Mouse (Mus musculus) liver, adult 2 months (tissue): Measurements from ENCODE around the gene BC034090. TPM values are rescaled to one million over a fixed set of nuclear protein-coding genes. Genes with fewer than 3 reads are reported as not detected.
"Not testable (repeated sequence)": the region's sequence is repeated elsewhere in the genome, so short reads cannot be mapped to it uniquely, and the experiment has no call there.

Source experiments
- DNase-seq: peaks from one replicate; pipeline ENCODE4 v3.0.0-alpha.2; 2011; ENCODE audit warnings: low read depth, low spot score; ENCODE audit errors: extremely low read depth
- H3K27ac ChIP-seq: fragments of 200-500 bp; replicated peaks from 2 replicates; pipeline ENCODE4 v1.5.1; 2012; ENCODE audit warnings: low read depth, mild to moderate bottlenecking, control low read depth, inconsistent platforms, low read length; ENCODE audit not compliant: insufficient read depth
- H3K27me3 ChIP-seq: fragments of 200-500 bp; 2 replicates; pipeline ENCODE4 v1.6.1; 2012; ENCODE audit warnings: mild to moderate bottlenecking, moderate library complexity, low read length, inconsistent platforms; ENCODE audit not compliant: control insufficient read depth, insufficient read depth
- H3K36me3 ChIP-seq: fragments of 200-500 bp; 2 replicates; pipeline ENCODE4 v1.6.1; 2012; ENCODE audit warnings: low read length, inconsistent platforms; ENCODE audit not compliant: control insufficient read depth, insufficient read depth
- H3K4me1 ChIP-seq: fragments of 200-500 bp; 2 replicates; pipeline ENCODE4 v1.6.1; 2011; ENCODE audit warnings: low read length; ENCODE audit not compliant: control insufficient read depth, insufficient read depth
- H3K4me3 ChIP-seq: fragments of 200-500 bp; 2 replicates; pipeline ENCODE4 v1.5.1; 2011; ENCODE audit warnings: low read depth, mild to moderate bottlenecking, control low read depth, low read length, moderate library complexity; ENCODE audit not compliant: insufficient read depth
- H3K79me2 ChIP-seq: fragments of 200-500 bp; 2 replicates; pipeline ENCODE4 v1.6.1; 2012; ENCODE audit warnings: inconsistent platforms, mild to moderate bottlenecking, low read length, moderate library complexity; ENCODE audit not compliant: control insufficient read depth, insufficient read depth
- H3K9ac ChIP-seq: fragments of 200-500 bp; 2 replicates; pipeline ENCODE4 v1.6.1; 2012; ENCODE audit warnings: low read depth, mild to moderate bottlenecking, control low read depth, inconsistent platforms, low read length
- CTCF ChIP-seq: fragments of 200-500 bp; IDR thresholded peaks from 2 replicates; pipeline ENCODE4 v1.5.1; 2011; ENCODE audit warnings: low read depth, low read length, control low read depth
- POLR2A ChIP-seq: fragments of 200-500 bp; IDR thresholded peaks from 2 replicates; pipeline ENCODE4 v1.6.1; 2011; ENCODE audit warnings: low read length, control low read depth; ENCODE audit not compliant: insufficient read depth; ENCODE audit errors: extremely low read depth
- WGBS: fragments of 180-500 bp; shearing (Covaris S2); methylation state at CpG from one replicate; pipeline ENCODE4 v1.1.7; 2018; 5-methylcytosine and 5-hydroxymethylcytosine counted together
- polyA plus RNA-seq: library from polyadenylated mRNA; depleted of rRNA; stranded (reverse); fragments of >200 nt; gene quantifications from 2 replicates; pipeline ENCODE4 v1.2.3, GENCODE M21; 2012
- total RNA-seq: library from RNA; depleted of rRNA; stranded (reverse); fragments of >200 nt; gene quantifications from 2 replicates; pipeline ENCODE4 v1.2.3, GENCODE M21; 2014

BC034090 gene
- total and polyA plus RNA-seq, 2 experiments, result 0.09 to 0.33 TPM

DNA sequence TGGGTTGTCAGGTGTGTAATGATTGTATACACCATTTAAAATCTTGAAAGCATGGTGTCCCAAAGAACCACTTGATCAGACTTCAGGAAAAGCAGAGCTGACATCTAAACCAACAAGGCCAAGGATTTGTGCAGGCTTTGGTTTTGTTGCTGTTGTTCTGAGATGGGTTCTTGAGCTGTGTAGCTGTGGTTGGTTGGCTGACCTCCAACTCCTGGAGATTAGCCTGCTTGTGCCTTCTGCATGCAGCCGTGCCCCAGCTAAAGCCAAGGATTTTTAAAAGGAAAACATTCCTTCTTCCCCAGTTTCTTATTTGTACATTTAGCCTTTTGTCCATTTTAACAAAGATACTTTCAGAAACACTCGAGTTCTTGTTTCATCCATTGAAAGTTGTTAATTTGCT lies 52.6 kb downstream of the BC034090 start:
- Histone ChIP-seq H3K4me1 (no peaks in the 10 kb centered on the region), H3K9ac (no peak overlapping the region), H3K27me3 (no peaks in the 10 kb centered on the region), H3K36me3 (peaks cover 16% of the 10 kb centered on the region), H3K79me2 (no peaks in the 10 kb centered on the region), H3K4me3 (no peak overlapping the region), H3K27ac (no peak overlapping the region)
- 86% methylated on average over 2 of the region's 2 CpGs for WGBS
- TF ChIP-seq POLR2A, result no peak
- TF ChIP-seq CTCF, result no peak
- DNase-seq, result no peak

- H3K4me3 ChIP-seq, result no peak overlapping the region
- no peak overlapping the region for H3K9ac ChIP-seq
- H3K4me1 ChIP-seq, result no peaks in the 10 kb centered on the region
- no peak overlapping the region for H3K27ac ChIP-seq
- TF ChIP-seq POLR2A (no peak), CTCF (no peak)
- peaks cover 19% of the 10 kb centered on the region for H3K36me3 ChIP-seq
- H3K27me3 ChIP-seq, result no peaks in the 10 kb centered on the region
- no peak for DNase-seq
- no peaks in the 10 kb centered on the region for H3K79me2 ChIP-seq
- WGBS, result 93% methylated on average over 8 of the region's 8 CpGs
Observed at GRCm38 (mm10) chr1:155191219-155191618, 53.0 kb downstream of the BC034090 start.

DNA sequence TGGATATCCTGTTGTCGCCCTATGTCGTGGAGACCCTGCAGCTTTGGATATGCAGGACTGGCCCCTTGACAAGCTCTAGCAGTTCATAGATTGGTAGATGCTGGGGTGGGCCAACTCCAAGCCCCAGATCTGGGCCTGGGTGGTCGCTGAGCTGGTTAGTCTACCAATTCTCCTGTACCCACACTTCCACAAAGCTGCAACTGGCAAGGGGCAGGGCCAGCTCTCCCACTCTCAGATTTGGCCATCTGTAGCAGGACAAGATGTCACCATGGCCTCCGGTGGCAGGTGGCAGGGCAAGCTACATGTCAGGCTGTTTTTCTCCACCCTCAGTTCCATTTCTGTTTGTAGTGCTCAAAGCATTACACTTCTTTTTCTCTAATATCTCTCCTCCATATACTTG lies 55.6 kb downstream of the BC034090 start:
- Histone ChIP-seq H3K4me3 (no peak overlapping the region), H3K27ac (no peak overlapping the region), H3K9ac (no peak overlapping the region), H3K79me2 (no peaks in the 10 kb centered on the region), H3K36me3 (peaks cover 21% of the 10 kb centered on the region), H3K27me3 (no peaks in the 10 kb centered on the region), H3K4me1 (no peaks in the 10 kb centered on the region)
- 96% methylated on average over 4 of the region's 4 CpGs for WGBS
- no peak for TF ChIP-seq CTCF
- no peak for DNase-seq

DNA sequence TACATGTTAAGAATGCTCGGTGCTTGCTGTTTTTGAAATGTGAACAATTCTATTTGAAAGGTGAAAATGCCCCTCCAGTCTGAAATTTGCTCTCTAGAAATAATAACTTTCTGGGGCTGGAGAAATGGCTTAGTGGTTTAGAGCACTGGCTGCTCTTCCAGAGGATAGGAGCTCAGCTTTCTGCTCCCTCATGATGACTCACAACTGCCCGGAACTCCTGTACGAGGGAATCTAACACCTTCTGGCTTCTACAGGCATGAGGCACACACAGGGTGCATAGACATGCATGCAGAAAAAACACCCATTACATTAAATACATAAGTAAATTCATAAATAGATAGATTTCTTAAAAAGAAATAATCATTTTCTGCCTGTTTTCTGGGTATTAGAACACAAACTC lies 60.1 kb downstream of the BC034090 start:
- DNase-seq, result no peak
- Histone ChIP-seq H3K27ac (no peak overlapping the region), H3K36me3 (peaks cover 17% of the 10 kb centered on the region), H3K4me3 (no peak overlapping the region), H3K9ac (no peak overlapping the region), H3K4me1 (no peaks in the 10 kb centered on the region), H3K27me3 (no peaks in the 10 kb centered on the region), H3K79me2 (no peaks in the 10 kb centered on the region)
- WGBS, result 96% methylated on average over 3 of the region's 3 CpGs
- TF ChIP-seq CTCF (no peak), POLR2A (no peak)

DNA sequence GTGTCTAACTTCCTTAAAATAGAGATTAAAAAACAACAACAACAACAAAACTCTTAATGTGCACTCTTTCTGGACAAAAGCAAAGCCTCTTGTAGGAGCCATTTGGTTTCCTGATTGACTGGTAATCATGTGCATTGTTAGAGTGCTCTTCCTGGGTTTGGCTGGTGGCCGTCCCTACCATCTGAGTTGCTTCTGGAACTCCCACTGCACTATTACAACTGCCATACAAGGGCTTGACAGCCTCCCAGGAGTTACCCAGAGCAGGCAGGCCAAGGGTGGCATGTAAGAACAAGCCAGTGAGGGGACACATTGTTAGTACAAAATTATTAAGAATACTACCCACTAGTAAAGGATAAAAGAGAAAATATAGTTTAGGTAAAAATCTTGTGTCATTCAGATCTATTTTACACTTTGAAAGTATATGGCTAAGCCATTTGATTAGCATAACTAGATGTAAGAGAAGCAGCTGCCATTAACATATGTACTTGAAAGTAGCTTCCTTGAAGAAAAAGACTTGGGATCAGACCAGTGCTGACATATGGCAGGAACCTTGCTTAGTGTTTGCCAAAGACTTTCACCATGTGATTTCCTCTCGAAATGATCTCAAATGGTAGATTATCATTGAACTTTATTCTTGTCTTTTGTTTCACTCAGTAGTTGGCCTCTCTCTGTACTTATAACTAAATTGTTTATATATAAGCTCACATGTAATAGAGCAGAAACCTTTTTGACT lies 65.9 kb downstream of the BC034090 start:
- Histone ChIP-seq H3K4me3 (no peak overlapping the region), H3K79me2 (no peaks in the 10 kb centered on the region), H3K36me3 (peaks cover 9% of the 10 kb centered on the region), H3K27me3 (no peaks in the 10 kb centered on the region), H3K9ac (no peak overlapping the region), H3K27ac (no peak overlapping the region), H3K4me1 (no peaks in the 10 kb centered on the region)
- WGBS, result 82% methylated on average over 2 of the region's 2 CpGs
- no peak for DNase-seq
- TF ChIP-seq POLR2A, result no peak
- no peak for TF ChIP-seq CTCF

DNA sequence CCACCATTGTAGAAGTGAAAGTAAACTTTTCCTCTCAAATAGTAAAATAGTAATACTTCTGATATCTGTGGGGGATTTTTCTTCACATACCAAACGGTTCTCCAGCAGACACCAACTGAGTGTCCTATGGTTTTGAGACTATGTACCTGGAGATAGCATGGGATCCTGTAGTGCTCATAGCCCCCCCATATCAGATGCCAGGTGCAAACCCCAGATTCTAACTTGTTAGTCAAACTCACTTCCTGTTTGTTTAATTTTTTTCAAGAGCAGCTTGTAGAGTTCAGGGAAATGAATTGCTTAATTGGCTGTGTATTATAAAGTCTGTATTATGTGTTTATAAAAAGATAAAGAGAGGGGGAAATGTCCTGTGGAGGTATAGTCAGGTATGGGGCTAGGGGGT lies 69.8 kb downstream of the BC034090 start:
- Histone ChIP-seq H3K4me3 (no peak overlapping the region), H3K9ac (no peak overlapping the region), H3K27ac (no peak overlapping the region), H3K27me3 (no peaks in the 10 kb centered on the region), H3K79me2 (peaks cover 9% of the 10 kb centered on the region; the same call in 1 of the 2 replicates), H3K4me1 (no peaks in the 10 kb centered on the region), H3K36me3 (peaks cover 5% of the 10 kb centered on the region)
- DNase-seq, result no peak
- TF ChIP-seq POLR2A (no peak), CTCF (no peak)
- 75% methylated on average over 1 of the region's 1 CpGs for WGBS

DNA sequence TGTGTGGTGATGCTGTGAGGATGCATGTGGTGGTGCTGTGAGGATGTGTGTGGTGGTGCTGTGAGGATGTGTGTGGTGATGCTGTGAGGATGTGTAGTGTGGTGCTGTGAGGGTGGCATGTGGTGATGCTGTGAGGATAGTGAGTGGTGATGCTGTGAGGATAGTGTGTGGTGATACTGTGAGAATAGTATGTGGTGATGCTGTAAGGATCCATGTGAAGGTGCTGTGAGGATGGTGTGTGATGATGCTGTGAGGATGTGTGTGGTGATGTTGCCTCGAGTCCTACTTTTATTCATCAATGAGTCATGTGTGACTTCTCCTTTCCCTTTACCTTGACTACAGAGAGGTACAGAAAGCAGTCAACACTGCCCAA lies 70.6 kb downstream of the BC034090 start:
- H3K36me3 ChIP-seq, H3K27ac ChIP-seq, H3K27me3 ChIP-seq, DNase-seq, H3K4me1 ChIP-seq, H3K4me3 ChIP-seq, H3K9ac ChIP-seq: not testable (repeated sequence)
- H3K79me2 ChIP-seq, result peaks cover 10% of the 10 kb centered on the region; the same call in 1 of the 2 replicates
- 92% methylated on average over 1 of the region's 1 CpGs for WGBS
